9 mouse cellular contexts compared by ENCODE assay signal in genomic region chr13:83727766-83728395, GRCm38 (mm10).
DNase-seq lines count a peak whose midpoint lies in the region; ATAC-seq and TF ChIP-seq lines count a peak whose summit lies in the region.
"Had no signal": no experiment of that assay in that cellular context is flagged by ENCODE, and none has a peak within 500 bp of the region (broad histone marks: within the 10 kb centered on the region; RNA-seq: fewer than 3 reads in every experiment).

No protein-coding gene starts in this region.

- no peaks in the 10 kb centered on the region for H3K9me3 ChIP-seq in megakaryocyte, embryonic 14.5 days
- H3K9me3 ChIP-seq in embryonic facial prominence, embryonic 14.5 days (ENCODE audit: control insufficient read depth, low read length): no peaks in the 10 kb centered on the region; the same call in 1 of the 2 replicates
- H3K9me3 ChIP-seq in hindbrain, embryonic 15.5 days: no peaks in the 10 kb centered on the region
- no peaks in the 10 kb centered on the region for H3K9me3 ChIP-seq in liver, embryonic 11.5 days (ENCODE audit: control insufficient read depth, low read length)
- H3K9me3 ChIP-seq: heart, embryonic 13.5 days; liver, embryonic 12.5 days had no signal

- peak overlapping the region; percentile 56 for H3K4me3 ChIP-seq in megakaryocyte, embryonic 14.5 days (replicated peaks)
- H3K4me3 ChIP-seq in embryonic facial prominence, embryonic 14.5 days (ENCODE audit: low read depth, low read length): peak overlapping the region; percentile 20
- peak overlapping the region; percentile 77 for H3K4me3 ChIP-seq in hindbrain, embryonic 15.5 days
- H3K4me3 ChIP-seq in olfactory bulb, adult 2 months (ENCODE audit: insufficient read depth, low read depth, low read length): peak overlapping the region; percentile 72
- no peak overlapping the region for H3K4me3 ChIP-seq in liver, embryonic 11.5 days (ENCODE audit: low read depth, low read length)
- H3K4me3 ChIP-seq: liver, embryonic 12.5 days had no signal

- no peak for TF ChIP-seq CTCF in olfactory bulb, adult 2 months (IDR thresholded peaks at IDR 0.05; ENCODE audit: insufficient read depth, low read depth, low read length)

- H3K4me2 ChIP-seq in embryonic facial prominence, embryonic 14.5 days (ENCODE audit: low read depth, low read length): peak overlapping the region; percentile 38; the same call in 1 of the 2 replicates
- peak overlapping the region; percentile 78 for H3K4me2 ChIP-seq in hindbrain, embryonic 15.5 days
- no peak overlapping the region for H3K4me2 ChIP-seq in liver, embryonic 11.5 days
- H3K4me2 ChIP-seq: liver, embryonic 12.5 days had no signal

- TF ChIP-seq POLR2A in olfactory bulb, adult 2 months (IDR thresholded peaks at IDR 0.05; ENCODE audit: insufficient read depth, low read depth, low read length): no peak

- H3K9ac ChIP-seq in embryonic facial prominence, embryonic 14.5 days (ENCODE audit: low read depth, low read length): peak overlapping the region; percentile 25; the same call in 1 of the 2 replicates
- peak overlapping the region; percentile 84 for H3K9ac ChIP-seq in hindbrain, embryonic 15.5 days
- no peak overlapping the region for H3K9ac ChIP-seq in liver, embryonic 11.5 days (ENCODE audit: low read depth, low read length)
- H3K9ac ChIP-seq: heart, embryonic 13.5 days; liver, embryonic 12.5 days had no signal

- DNase-seq in embryonic facial prominence, embryonic 14.5 days (ENCODE audit: low spot score): no peak
- DNase-seq in urinary bladder, postnatal 10 days (ENCODE audit: low spot score): no peak
- DNase-seq in liver, embryonic 11.5 days (ENCODE audit: low spot score): no peak

- no peak overlapping the region; the same call in 1 of the 2 replicates for H3K27ac ChIP-seq in embryonic facial prominence, embryonic 14.5 days (replicated peaks; ENCODE audit: low read depth, low read length)
- peak overlapping the region; percentile 100 for H3K27ac ChIP-seq in hindbrain, embryonic 15.5 days (replicated peaks)
- H3K27ac ChIP-seq in olfactory bulb, adult 2 months (ENCODE audit: insufficient read depth, low read depth, low read length): peak overlapping the region; percentile 94
- H3K27ac ChIP-seq in liver, embryonic 11.5 days (ENCODE audit: low read depth, low read length): no peak overlapping the region
- H3K27ac ChIP-seq: heart, embryonic 13.5 days; liver, embryonic 12.5 days had no signal

- H3K36me3 ChIP-seq in megakaryocyte, embryonic 14.5 days (replicated peaks; ENCODE audit: low read length): no peaks in the 10 kb centered on the region
- no peaks in the 10 kb centered on the region for H3K36me3 ChIP-seq in embryonic facial prominence, embryonic 14.5 days (ENCODE audit: control insufficient read depth, insufficient read depth, low read length)
- H3K36me3 ChIP-seq in hindbrain, embryonic 15.5 days: no peaks in the 10 kb centered on the region
- no peaks in the 10 kb centered on the region for H3K36me3 ChIP-seq in liver, embryonic 11.5 days (ENCODE audit: control insufficient read depth, insufficient read depth, low read length)
- H3K36me3 ChIP-seq: heart, embryonic 13.5 days; liver, embryonic 12.5 days had no signal

- ATAC-seq in megakaryocyte, adult 5-6 weeks (ENCODE audit: poor library complexity, severe bottlenecking): no peak
- no peak for ATAC-seq in embryonic facial prominence, embryonic 14.5 days (ENCODE audit: low read depth)
- ATAC-seq in hindbrain, embryonic 15.5 days (ENCODE audit: low FRiP score, low read depth): no peak
- no peak for ATAC-seq in liver, embryonic 11.5 days (replicated peaks; ENCODE audit: low FRiP score)
- ATAC-seq: liver, embryonic 12.5 days had no signal

- WGBS in embryonic facial prominence, embryonic 14.5 days: 8% methylated on average over 9 of the region's 9 CpGs
- WGBS in hindbrain, embryonic 15.5 days: 4% methylated on average over 9 of the region's 9 CpGs
- WGBS in olfactory bulb, adult 2 months: 7% methylated on average over 9 of the region's 9 CpGs
- 12% methylated on average over 9 of the region's 9 CpGs for WGBS in liver, embryonic 11.5 days

- peaks cover 51% of the 10 kb centered on the region for H3K4me1 ChIP-seq in megakaryocyte, embryonic 14.5 days
- H3K4me1 ChIP-seq in embryonic facial prominence, embryonic 14.5 days (ENCODE audit: control insufficient read depth, insufficient read depth, low read length): 0 out of 2 replicates have a peak, but pooled peaks cover 3% of the 10 kb centered on the region
- no peaks in the 10 kb centered on the region for H3K4me1 ChIP-seq in hindbrain, embryonic 15.5 days (replicated peaks)
- no peaks in the 10 kb centered on the region for H3K4me1 ChIP-seq in olfactory bulb, adult 2 months (ENCODE audit: control insufficient read depth, insufficient read depth, low read length)
- no peaks in the 10 kb centered on the region for H3K4me1 ChIP-seq in liver, embryonic 11.5 days (replicated peaks; ENCODE audit: control insufficient read depth, insufficient read depth, low read length)

- peaks cover 96% of the 10 kb centered on the region for H3K27me3 ChIP-seq in megakaryocyte, embryonic 14.5 days (replicated peaks)
- H3K27me3 ChIP-seq in embryonic facial prominence, embryonic 14.5 days (replicated peaks; ENCODE audit: control insufficient read depth, insufficient read depth, low read length): peaks cover 93% of the 10 kb centered on the region
- H3K27me3 ChIP-seq in hindbrain, embryonic 15.5 days: no peaks in the 10 kb centered on the region
- peaks cover 95% of the 10 kb centered on the region for H3K27me3 ChIP-seq in liver, embryonic 11.5 days (replicated peaks; ENCODE audit: control insufficient read depth, insufficient read depth, low read length)

Comparison
In these comparisons a context has a peak if more than half of its experiments do, and no peak if none do; other contexts are left out.
1. H3K27ac ChIP-seq: peak in hindbrain, embryonic 15.5 days (single experiment) and olfactory bulb, adult 2 months (single experiment); none in embryonic facial prominence, embryonic 14.5 days (single experiment) and liver, embryonic 11.5 days (single experiment).